Mouse (Mus musculus) thymus, postnatal 10 days (tissue): ENCODE results near the gene Slc43a2.
"Not testable (repeated sequence)": the region's sequence is repeated elsewhere in the genome, so short reads cannot be mapped to it uniquely, and the experiment has no call there.

Experiments
- DNase-seq, 2 experiments: peaks; one replicate each; pipeline ENCODE4 v3.0.0; 2021; ENCODE audit warnings: low spot score in 2 of 2

Gene Slc43a2

DNA sequence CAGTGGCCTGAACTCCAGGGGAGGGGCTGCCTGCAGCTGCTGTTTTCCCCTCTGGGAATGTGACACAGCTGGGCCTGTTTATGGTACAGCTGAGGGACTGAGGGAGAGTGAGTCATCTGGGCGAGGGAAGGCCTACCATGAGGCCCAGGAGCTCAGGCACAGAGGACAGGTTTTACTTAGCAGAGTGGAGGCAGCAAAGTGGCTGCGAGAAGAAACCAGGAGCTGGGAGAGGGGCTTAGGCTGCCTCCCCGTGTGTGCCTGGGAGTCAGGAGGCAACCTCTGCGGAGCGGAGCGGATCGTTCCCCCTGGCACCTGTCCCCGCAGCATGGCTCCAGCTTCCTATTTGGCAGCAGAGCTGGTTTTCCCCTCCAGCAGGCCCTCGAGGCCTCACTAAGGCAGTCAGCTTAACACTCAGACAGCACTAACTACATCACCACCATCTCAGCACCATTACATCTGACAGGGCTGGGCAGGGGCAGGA is 20.5 kb downstream of the Slc43a2 start:
- DNase-seq, result no peak

DNA sequence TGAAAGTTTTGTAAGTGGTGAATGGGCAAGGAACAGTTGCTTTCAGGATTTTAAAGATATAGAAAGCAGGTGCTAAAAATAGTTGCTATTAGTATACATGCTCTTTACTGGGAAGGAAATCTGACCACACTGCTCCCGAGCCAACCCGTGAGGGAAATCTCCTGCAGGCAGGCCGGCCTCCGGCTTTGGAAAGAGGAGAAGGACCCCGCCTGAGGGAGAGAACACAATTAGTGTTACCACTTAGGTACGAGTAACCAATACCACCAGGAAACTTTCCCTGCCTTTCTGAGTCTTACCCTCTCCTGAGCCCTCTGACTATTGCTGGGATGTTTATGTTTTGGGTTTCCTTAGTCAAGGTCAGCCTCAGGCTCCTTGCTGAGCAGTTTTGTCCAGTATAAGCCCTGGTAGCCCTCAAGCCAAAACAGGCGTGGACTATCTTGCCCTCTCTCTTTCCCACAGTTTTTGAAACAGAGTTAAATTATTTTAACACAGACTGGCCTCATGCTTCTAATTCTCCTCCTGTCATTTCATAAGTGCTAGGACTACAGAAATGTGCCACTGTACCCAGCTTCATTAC is 21.5 kb downstream of the Slc43a2 start:
- DNase-seq, result no peak

DNA sequence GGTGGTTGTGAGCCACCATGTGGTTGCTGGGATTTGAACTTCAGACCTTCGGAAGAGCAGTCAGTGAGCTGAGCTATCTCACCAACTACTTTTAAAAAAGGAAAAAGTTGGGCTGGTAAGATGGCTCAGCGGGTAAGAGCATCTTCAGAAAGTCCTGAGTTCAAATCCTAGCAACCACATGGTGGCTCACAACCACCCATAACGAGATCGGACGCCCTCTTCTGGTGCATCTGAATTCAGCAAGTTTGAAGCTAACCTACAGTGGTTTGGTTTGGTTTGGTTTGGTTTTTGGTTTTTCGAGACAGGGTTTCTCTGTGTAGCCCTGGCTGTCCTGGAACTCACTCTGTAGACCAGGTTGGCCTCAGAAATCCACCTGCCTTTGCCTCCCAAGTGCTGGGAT is 24.5 kb downstream of the Slc43a2 start:
- DNase-seq, result not testable (repeated sequence)

DNA sequence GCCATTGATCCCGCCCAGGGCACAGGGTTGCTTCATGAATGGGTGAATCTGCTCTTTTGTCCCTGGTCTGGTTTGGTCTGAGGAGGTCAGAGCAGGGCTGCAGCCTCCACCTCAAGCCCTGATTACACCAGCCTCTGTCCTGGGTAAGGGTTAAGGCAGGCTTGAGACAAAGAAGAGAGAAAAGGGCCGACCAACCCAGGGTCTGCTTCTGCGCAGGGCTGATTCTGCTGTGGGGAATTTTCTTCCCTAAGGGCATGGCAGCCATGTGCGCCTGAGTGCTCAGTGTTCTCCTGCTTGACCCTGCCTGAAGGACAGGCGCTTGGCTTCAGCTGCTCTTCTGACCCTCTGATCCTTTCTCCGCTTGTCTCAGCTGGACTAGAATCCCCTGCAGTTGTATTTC is 25.6 kb downstream of the Slc43a2 start:
- no peak for DNase-seq

DNA sequence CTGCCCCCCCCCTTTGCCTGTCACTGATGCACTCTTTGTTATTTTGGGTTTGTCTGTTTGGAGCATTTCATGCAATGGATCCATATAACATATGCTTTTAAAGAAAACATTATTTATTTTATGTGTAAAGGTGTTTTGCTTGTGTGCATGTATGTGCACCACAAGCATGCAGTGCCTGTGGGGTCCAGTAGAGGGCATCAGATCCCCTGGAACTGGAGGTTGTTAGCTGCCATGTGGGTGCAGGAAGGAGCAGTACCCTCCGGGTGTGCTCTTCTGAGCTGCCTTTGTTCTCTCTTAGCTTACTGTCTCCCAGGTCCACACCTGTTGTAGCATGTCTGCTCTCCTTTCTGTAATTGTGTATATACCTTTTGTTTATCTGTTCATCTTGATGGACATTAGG is 26.6 kb downstream of the Slc43a2 start:
- peak in 1 of 2 experiments; percentile 53 for DNase-seq

DNA sequence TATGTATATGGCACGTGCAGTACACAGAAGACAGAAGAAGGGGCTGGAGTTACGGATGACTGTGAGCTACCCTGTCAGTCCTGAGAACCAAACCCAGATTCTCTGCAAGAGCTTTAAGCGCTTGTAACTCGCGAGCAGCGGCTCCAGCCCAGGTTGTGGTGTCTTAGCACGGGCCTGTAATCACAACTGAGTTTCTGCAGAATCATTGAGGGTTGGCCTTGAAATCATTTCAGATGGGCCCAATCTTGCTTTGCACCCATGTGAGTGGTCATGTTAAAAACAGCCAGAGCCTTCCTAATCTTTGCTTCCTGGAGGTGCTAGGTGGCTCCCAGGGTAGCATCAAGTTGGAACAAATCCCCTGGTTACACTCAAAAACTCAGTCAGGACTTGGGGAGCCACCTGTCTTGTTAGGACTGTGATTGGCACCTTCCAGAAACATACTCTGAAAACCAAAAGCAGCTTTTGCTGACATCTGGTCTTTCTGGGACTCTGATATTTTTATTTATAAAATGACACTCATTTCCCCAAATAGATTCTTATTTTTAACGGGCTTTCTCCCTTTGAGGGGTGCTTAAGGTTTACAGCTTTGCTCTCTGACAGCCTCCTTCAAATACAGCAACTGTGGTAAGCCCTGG is 28.5 kb downstream of the Slc43a2 start:
- no peak for DNase-seq

DNA sequence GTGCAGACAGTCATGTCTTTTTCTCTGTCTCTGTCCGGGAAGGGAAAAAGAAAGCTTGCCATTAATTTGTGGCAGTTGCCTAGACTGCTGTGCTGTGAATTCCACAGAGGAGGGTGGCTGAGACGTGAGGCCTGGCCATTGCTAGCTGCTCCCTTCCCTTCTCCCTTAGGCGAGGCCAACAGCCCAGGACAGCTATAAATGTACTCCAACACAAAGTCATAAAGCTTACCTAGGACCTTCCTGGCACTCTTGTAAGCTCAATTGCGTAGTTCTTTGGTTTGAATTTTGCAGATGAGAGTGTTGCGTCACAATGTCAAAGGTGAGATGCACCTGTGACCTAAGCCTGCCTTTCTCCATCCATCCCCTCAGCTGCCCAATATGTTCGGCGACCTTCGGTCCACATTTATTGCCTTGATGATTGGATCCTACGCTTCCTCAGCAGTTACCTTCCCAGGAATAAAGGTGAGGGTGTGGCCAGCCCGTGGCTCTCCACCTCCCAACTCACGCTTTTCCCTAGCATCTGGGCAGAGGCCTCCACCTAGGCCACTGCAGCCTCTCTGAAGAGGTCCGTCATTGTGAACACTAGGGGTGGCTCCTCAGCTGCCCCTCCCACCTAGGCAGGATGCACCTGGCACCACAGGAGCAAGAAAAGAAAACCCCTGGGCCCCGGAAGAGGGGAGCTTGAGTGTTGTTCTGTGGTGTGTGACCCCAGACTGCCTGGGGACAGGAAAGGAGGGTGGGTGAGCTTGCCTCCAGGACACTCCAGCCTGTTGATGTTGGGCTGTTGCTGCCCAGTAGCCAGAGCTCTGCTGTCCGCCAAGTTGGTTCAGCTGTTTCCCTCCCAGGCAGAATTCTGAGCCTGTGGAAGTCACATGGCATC is 29.3 kb downstream of the Slc43a2 start:
- DNase-seq, result peak; percentile 86 to 90

DNA sequence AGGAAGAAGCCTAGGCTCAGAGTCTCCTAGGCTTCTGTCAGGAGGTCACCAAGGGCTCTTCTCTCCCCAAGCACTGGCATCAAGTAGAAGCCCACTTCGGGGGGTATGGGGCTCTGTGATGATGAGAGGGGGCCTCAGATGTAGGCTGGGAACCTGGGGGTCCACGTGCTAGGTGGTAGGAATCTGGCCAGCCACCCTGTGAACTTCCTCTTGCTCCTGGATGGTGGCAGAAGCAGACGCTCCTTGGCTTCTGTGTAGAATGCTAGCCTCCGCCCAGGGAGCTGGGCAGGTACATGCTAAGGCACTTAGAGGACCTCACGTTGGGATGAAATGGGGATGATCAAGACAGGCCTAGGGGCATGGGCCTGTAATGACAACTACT is 29.9 kb downstream of the Slc43a2 start:
- DNase-seq, result no peak

DNA sequence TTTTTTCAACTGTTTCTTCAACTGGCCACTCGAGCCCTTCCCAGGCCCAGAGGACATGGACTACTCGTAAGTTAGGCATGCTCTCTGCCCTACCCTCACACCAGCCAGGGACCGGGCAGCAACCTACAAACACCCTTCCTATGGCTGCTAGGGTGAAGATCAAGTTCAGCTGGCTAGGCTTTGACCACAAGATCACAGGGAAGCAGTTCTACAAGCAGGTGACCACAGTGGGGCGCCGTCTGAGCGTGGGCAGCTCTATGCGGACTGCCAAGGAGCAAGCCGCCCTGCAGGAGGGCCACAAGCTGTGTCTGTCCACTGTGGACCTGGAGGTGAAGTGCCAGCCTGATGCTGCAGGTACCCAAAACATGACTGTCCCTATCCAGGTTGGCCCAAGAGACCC is 31.3 kb downstream of the Slc43a2 start:
- DNase-seq, result no peak

DNA sequence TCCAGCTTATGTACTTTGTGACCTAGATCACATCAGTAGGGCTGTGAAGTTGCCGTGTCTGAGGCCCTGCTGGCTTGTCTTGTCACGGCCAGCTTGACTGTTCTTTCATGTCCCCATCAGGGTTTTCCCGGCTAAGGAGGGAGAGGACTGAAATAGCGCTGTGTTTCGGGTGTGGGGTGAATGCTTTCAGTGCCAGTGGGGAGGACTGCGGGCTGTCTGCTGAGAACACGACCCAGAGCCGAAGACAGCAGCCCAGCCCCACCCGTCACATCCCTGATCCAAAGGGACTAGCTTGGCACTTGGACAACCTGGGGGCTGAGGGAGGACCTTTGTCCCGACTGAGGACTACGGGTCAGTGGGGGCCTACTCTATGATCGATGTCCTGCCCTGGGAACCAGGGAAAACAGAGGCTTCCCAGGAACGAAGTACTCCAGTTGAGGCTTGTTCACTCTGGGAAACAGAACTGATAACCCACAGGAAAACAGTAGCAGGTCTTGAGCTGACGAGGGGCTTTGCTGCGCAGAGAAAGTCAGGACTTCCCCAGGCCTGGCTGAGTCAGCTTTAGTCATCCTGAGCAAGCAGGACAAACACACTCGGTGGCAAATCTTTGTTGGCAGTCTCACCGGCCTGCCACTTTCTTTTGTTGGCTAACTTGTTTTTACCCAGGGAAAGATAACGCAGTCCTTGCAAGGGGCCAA is 32.5 kb downstream of the Slc43a2 start:
- no peak for DNase-seq

DNA sequence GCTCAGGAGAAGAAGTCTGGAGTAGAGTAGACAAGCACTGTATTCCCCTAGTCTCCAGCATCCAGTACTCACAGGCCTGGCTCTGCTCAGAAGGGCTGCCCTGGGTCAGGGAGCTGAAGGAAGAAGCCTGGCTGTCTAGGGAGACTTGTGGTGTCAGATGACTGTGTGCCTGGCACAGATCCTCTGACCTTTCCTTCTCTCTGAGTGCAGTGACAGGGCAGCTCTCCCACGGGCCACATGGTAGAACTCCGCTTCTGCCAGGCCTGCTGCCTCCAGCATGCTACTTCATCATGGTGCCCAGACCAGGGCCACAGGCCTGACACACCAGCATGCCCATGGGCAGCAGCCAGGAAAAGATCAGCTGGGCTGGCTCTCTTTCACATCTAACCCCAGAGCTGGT is 34.4 kb downstream of the Slc43a2 start:
- no peak for DNase-seq

DNA sequence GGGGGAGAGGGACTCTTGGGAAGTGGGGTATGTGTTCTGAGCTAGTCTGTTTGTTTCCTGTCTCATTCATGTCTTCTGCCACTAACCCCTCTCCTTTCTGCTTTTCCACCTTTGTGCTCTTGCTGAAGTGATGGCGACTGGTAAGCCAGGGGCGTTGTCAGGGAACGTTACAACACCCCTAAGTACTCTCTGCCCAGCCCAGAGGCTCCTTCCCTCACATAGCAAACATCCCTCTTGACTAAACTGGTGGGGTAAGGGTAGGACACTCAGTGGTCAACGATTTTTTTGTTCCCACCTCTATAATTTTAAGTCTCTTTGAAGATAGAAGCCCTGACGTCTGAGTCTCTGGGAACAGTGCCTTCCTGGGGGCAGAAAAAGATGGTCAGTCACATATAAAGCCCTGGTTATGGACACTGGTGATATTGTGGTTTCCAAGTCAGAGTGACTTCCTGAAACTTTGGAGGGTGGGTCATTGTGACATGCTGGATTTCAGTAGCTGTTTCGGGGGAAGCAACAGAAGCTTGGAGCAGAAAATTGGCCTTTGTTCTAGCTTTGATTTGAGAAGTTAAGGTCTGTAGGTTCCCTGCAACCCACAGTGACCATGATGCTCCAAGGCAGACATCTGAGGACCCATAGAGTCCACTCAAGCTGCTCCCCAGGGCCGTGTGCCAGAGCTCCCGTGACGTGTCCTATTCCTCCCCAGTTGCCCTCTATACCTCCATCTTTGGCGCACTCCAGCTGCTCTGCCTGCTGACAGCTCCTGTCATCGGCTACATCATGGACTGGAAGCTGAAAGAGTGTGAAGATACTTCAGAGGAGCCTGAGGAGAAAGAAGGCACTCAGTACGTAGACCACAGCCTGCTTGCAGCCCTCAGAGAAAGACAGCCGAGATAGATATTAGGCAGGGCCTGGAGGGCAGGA is 35.0 kb downstream of the Slc43a2 start:
- no peak for DNase-seq

DNA sequence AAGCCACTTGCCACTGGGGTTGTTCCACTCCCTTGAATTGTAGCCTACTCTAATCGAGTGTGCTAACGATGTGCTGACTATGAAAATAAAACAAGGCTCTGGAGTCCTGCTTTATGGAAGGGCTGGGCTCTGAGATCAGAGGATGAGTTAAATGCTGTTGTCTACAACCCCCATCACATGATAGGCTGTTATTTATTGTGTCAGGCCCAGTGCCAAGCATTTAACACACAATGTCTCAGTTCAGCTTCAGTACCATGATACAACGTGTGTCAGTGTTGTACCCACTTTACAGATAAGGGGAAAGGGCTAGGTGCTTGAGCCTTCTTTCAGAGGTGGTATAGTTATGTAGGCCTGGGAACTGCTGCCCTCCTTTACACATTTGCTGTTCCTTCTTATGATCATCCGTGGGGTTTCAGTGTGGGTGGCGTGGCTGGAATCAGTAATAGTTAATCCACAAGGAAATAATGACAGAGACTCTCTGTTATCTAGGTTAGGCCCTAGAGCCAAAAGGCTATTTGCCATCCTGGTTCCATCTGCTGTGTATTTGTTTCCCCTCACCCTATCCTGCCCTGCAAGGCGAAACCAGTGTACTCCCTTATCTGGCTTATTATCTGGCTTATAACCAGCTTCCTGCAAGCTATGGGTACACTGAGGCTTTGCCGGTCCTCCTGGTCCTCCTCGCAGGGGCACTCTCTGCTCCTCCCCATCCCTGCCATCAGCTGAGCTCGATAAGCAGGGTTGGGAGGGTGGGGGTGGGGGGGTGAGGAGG is 36.0 kb downstream of the Slc43a2 start:
- no peak for DNase-seq

DNA sequence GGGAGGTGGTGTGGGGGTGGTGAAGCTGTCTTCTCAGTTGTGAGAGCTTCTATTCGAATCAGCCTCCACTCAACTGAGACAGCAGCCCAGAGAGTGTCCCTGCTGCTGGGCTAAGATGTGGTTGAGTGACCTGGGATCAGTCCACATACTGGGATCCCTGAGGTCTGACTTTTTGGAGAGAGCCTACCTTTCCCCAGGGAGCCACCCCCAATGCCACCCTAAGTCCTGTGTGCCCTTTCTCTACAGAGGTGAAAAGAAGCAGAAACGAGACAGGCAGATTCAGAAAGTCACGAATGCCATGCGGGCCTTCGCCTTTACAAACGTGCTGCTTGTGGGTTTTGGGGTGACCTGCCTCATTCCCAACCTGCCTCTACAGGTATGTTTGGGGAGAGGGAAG is 36.6 kb downstream of the Slc43a2 start:
- DNase-seq, result no peak

DNA sequence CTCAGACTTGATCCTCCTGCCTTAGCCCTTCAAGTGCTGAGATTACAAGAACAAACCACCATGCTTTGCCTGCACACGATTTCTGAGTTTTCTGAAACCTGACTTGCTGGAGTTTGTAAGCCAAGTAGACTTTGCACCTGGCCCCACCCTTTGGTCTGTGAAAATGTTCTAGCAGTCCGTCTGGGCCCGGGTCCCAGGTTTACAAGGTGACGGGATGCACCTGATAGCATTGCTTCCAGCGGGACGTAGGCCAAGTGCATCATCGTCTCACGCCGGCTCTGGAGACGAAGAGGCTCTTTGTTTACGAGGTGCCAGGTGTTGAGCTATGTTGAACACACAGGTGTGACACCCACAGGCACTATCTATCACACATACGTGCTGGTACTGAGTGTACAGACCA is 37.5 kb downstream of the Slc43a2 start:
- no peak for DNase-seq

DNA sequence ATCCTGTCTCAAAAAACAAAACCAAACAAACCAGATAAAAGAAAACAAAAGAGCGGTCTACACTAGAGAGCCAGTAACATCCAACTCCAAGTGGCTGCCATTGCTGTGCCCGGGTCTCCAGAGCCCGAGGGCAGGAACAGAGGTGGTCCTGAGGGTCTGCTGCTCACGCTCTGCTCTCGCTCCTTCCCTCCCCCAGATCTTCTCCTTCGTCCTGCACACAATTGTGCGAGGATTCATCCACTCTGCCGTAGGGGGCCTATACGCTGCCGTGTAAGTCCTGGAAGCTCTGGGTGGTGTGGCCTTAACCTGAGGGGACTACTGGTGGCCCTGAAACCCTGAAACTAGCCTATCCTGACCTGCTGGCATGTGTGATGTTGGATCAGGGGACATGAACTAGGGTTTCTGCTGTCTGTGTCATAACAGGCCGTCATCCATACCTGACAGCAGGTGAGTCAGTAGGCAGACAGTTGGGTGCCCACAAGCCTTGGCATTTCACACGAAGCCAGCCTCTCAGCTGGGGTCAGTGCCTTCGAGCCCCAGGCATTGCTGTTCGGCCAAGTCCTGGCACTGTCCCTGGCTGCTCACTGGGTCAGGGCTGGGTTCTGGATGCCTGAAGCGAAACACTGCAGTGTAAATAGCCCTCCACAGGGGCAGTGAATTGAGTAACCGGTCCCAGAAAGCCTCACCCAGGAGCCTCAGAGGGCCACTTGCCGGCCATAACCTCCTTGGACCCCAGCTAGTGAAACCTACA is 39.1 kb downstream of the Slc43a2 start:
- DNase-seq, result no peak

DNA sequence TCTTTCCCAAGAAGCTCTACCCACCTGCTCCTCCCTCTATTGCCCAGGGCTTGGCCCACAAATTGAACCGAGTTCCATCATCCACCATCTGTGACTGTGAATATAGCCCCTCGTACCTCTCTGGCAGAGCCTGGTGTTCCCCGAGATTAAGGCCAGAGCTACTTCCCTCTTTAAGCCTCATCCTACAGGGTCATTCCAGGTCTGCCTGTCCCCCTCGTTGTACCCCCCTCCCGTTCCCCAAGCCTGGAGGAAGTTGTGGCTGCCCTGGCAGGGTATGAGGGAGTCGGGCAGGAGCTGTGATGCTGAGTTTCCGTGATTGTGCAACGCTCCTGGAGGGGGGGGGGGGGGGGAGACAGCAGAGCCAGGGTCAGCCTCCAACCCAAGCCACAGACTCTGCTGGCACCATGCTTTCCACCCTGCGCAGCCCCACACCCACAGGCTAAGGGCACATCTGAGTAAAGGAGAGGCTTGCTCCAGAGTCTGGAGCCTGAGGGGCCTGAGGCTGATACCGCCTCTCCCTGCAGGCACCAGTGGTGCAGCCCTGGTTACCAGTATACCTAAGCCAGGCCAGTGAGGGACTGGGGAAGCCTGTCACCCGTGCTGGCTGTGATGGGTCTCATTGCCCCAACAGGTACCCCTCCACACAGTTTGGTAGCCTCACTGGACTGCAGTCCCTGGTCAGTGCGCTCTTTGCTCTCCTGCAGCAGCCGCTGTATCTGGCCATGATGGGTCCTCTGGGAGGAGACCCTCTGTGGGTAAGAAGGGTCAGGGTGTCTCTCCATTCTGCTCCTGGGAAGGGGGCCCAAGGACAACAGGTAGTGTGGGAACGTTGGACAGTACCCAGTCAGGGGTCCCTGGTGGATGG is 39.9 kb downstream of the Slc43a2 start:
- no peak for DNase-seq

DNA sequence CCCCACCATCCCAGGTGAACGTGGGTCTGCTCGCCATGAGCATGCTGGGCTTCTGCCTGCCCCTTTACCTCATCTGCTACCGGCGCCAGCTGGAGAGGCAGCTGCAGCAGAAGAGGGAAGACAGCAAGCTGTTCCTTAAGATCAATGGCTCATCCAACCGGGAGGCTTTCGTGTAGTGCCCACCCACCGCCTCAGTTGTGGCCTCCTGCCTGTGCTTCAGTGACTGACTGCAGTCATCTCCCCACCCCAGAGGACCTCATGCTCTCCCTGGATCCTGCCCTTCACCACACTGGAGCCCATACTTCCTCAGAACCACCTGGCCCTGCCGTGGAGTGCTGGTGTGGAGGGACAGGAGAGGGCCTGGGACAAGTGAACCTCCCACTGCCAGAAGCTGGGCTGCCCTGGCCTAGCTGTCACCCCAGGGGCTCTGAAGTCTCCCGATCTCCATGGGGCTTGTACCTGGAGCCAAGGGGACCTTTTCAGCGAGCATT is 40.9 kb downstream of the Slc43a2 start:
- peak; percentile 38 to 43 for DNase-seq
